Mouse (Mus musculus) layer of hippocampus, postnatal 10 days (tissue): ENCODE results near the gene Selplg. TPM values are rescaled to one million over a fixed set of nuclear protein-coding genes. Genes with fewer than 3 reads are reported as not detected.
A peak's percentile ranks its signal among the peaks of the same experiment; 100 is the strongest.

Source experiments
- DNase-seq, 2 experiments: peaks; one replicate each; pipeline ENCODE4 v3.0.0; 2021; ENCODE audit warnings: low spot score in 2 of 2
- total RNA-seq, 2 experiments: library from RNA; stranded (reverse); gene quantifications; 2 replicates each; pipeline ENCODE4 v1.2.3; 2021

Selplg gene
- total RNA-seq, 2 experiments from 2014 or later = 12.1 to 12.9 TPM

DNA sequence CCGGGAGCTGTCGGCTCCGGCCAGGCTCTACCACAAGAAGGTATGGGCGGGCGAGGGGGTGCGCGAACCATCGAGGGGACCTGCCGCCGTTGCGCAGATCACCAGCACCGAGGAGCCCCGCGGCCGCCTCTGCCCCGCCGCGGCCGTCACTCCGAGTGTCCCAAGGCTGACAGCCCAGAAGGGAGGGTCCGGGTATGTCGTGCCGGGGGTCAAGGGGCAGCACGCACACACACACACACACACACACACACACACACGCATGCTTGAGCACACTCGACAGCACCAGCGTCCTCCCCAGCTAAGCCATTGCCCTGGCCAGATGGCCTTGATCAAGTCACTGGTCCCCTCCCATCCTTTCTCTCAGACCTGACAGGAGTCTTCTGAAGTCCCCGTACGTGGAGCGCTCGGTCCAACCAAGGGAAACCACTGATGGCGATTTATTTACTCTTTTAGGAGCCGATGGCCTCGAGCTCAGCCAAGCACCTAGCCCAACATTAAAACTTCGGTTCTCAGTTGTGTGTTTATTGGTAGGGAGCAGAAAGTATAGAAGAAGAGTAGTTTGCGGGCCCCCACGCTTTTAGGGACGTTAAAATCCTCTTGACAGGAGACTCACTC lies 59.4 kb downstream of the Selplg start:
- no peak for DNase-seq

DNA sequence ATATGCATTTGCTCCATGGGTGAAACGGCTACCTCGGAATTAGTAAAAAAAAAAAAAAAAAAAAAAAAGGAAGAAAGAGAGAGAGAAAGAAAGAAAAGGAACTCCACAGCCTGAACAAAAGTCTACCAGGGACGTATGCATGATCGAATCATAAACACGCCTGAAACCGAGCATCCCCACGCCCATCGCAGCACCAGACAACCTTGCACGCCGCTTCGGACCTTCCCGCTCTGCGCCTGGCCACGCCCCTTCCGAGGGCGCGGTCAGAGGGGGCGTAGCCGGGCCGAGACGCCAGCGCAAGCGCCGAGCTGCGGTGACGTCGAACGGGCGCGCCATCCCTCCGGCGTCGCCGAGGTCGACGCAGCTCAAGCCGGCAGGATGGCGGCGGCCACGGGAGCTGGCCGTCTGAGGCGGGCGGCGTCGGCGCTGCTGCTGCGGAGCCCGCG lies 60.0 kb downstream of the Selplg start, which contains the start of the genes Sart3 and Iscu:
Sart3 (minus strand) TSS at position 61 of the 446 bp plus-strand sequence.
Iscu (plus strand) TSS at position 299 of the 446 bp plus-strand sequence.
- peak; percentile 92 to 95 for DNase-seq

DNA sequence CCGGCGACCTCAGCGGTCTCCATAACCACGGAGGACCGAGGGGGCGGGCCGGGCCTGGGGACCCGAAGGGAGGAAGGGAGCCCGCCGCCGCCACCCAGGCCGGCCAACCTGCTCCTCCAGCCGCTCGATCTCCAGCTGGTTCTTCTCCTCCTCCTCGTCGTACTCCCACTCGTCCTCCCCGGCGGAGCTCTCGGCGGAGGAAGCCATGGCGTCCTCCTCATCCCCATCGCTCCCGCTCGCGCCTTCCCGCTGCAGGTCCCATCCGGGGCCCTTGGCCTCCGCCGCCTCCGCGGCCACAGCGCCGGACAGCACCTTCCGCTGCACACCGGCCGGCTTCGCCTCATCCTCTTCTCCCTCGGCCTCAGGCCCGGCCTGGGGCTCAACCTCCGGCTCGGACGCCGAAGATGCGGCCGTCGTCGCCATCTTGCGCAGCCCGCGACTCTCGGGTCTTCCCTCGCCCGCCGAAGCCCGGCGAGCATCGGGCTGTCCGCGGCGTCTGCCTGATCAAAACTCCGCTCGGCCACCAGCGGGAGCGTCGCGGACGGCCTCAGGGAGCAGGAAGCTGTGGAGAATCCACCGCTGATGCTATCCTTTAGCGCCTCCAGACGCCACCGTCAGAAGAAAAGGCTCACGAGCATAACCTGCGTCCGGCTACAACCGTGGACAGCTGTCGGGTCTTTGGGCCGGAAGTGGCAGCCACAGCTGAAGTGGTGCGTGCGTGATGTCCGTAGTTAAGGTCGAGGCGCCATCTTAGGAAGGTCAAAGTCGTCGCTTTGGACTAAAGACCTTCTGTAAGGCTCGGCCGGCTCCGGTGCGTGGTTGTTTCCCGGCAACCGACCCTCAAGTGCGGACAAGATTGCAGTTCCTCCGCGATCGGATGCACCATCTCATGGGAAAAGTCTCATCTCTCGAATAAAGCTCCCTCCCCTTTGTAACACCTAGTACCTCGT lies 61.0 kb downstream of the Selplg start:
- DNase-seq = peak; percentile 84 to 87

DNA sequence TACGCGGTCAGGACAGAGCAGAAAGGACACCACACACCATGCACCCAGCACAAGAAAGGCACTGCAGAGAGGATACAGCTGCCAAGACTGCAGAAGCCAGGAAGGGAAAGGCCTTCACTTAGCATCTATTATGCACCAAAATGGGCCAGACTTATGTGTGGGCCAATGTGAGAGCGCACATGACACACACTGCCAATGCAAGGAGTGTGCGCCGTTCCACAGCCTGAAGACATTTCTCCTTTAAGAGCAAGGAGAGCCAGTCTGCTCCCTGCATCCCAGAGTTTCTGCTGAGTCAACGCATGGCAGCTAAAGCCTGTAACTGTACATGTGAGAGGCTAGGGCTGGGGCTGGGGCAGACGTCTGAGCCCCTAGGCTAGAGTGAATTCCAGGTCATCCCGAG lies 63.6 kb downstream of the Selplg start:
- DNase-seq = no peak

Other genes with a start within 250 kb of the Selplg start
- 1 to 10 TPM; 3.6 to 5.4 TPM for gene Cmklr1, start 182.2 kb downstream of the Selplg start, total RNA-seq
- not detected for gene 1700069L16Rik, start 107.9 kb downstream of the Selplg start, total RNA-seq
- 1 to 10 TPM; 8.2 to 9.4 TPM for gene Ficd, start 96.8 kb downstream of the Selplg start, total RNA-seq
- gene Sart3, start 60.1 kb downstream of the Selplg start, total RNA-seq = 10 to 100 TPM; 36.7 to 48.2 TPM
- 10 to 100 TPM; 71.0 to 77.5 TPM for gene Iscu, start 59.9 kb downstream of the Selplg start, total RNA-seq
- 10 to 100 TPM; 11.7 to 13.1 TPM for gene Tmem119, start 32.1 kb downstream of the Selplg start, total RNA-seq
- 100 to 1,000 TPM; 104 TPM for gene Coro1c, start 76.1 kb upstream of the Selplg start, total RNA-seq
- 10 to 100 TPM; 25.7 to 27.1 TPM for gene Ssh1, start 161.2 kb upstream of the Selplg start, total RNA-seq
- not detected for gene Dao, start 171.1 kb upstream of the Selplg start, total RNA-seq
- gene Usp30, start 232.8 kb upstream of the Selplg start, total RNA-seq = 10 to 100 TPM; 25.3 to 32.8 TPM